Mouse (Mus musculus) stomach, embryonic 16.5 days (tissue): Measurements from ENCODE around the gene Mtf2. TPM values are rescaled to one million over a fixed set of nuclear protein-coding genes. Genes with fewer than 3 reads are reported as not detected.
"Not testable (repeated sequence)": the region's sequence is repeated elsewhere in the genome, so short reads cannot be mapped to it uniquely, and the experiment has no call there.

Source experiments
- ATAC-seq: fragments of 200-750 bp; cut with Nextera tagmentation; 2 replicates; pipeline ENCODE4 v1.8.0; 2017; ENCODE audit warnings: moderate number of reproducible peaks, moderate TSS enrichment; ENCODE audit not compliant: insufficient read depth, low FRiP score
- H3K27ac ChIP-seq: fragments of 300-500 bp; sonication (generic); 2 replicates; pipeline ENCODE4 v1.5.1; 2014; ENCODE audit warnings: low read length
- H3K27me3 ChIP-seq: fragments of 300-500 bp; sonication (generic); 2 replicates; pipeline ENCODE4 v1.6.1; 2014; ENCODE audit warnings: low read length, control low read depth, mixed read lengths; ENCODE audit not compliant: control insufficient read depth, insufficient read depth
- H3K36me3 ChIP-seq: fragments of 300-500 bp; sonication (generic); 2 replicates; pipeline ENCODE4 v1.6.1; 2014; ENCODE audit warnings: low read length; ENCODE audit not compliant: control insufficient read depth, insufficient read depth
- H3K4me1 ChIP-seq: fragments of 300-500 bp; sonication (generic); 2 replicates; pipeline ENCODE4 v1.6.1; 2014; ENCODE audit warnings: low read length, control low read depth, mixed read lengths; ENCODE audit not compliant: control insufficient read depth, insufficient read depth
- H3K4me2 ChIP-seq: fragments of 300-500 bp; sonication (generic); 2 replicates; pipeline ENCODE4 v1.6.1; 2014; ENCODE audit warnings: low read depth, low read length, mixed read lengths
- H3K4me3 ChIP-seq: fragments of 300-500 bp; sonication (generic); replicated peaks from 2 replicates; pipeline ENCODE4 v1.5.1; 2014; ENCODE audit warnings: mild to moderate bottlenecking, low read length
- H3K9ac ChIP-seq: fragments of 300-500 bp; sonication (generic); 2 replicates; pipeline ENCODE4 v1.6.1; 2014; ENCODE audit warnings: low read length
- H3K9me3 ChIP-seq: fragments of 300-500 bp; sonication (generic); replicated peaks from 2 replicates; pipeline ENCODE4 v1.6.1; 2016; ENCODE audit warnings: low read length, control low read depth; ENCODE audit not compliant: control insufficient read depth
- WGBS: fragments of 180-500 bp; shearing (Covaris S2); extraction: QIAGEN DNeasy Blood & Tissue Kit; methylation state at CpG from one replicate; pipeline ENCODE4 v1.1.7; 2014; 5-methylcytosine and 5-hydroxymethylcytosine counted together
- polyA plus RNA-seq: library from polyadenylated mRNA; unstranded; fragments of >200 nt; fragmentation: Nextera tagmentation; extraction: Ambion mirVana; gene quantifications from 2 replicates; pipeline ENCODE4 v1.2.1, GENCODE M21; 2015

The Mtf2 gene
- polyA plus RNA-seq, 1 experiment from 2014 or later: 57.0 TPM

GRCm38 (mm10) chr5:108072301-108072700 lies 6.8 kb downstream of the Mtf2 start:
- H3K27me3 ChIP-seq: no peaks in the 10 kb centered on the region
- H3K9ac ChIP-seq: no peak overlapping the region
- H3K4me1 ChIP-seq: 0 out of 2 replicates have a peak, but pooled peaks cover under 1% of the 10 kb centered on the region
- H3K27ac ChIP-seq: no peak overlapping the region
- peaks cover 25% of the 10 kb centered on the region for H3K36me3 ChIP-seq
- WGBS: 98% methylated on average over 1 of the region's 1 CpGs
- H3K4me3 ChIP-seq: no peak overlapping the region
- no peak overlapping the region for H3K4me2 ChIP-seq
- no peaks in the 10 kb centered on the region for H3K9me3 ChIP-seq
- ATAC-seq: no peak

GRCm38 (mm10) chr5:108076241-108076640 lies 10.8 kb downstream of the Mtf2 start:
- no peaks in the 10 kb centered on the region for H3K9me3 ChIP-seq
- no peak overlapping the region for H3K4me3 ChIP-seq
- H3K27ac ChIP-seq: no peak overlapping the region
- H3K9ac ChIP-seq: no peak overlapping the region
- no peak overlapping the region for H3K4me2 ChIP-seq
- peaks cover 9% of the 10 kb centered on the region; the same call in 1 of the 2 replicates for H3K36me3 ChIP-seq
- H3K27me3 ChIP-seq: no peaks in the 10 kb centered on the region
- no peak for ATAC-seq
- H3K4me1 ChIP-seq: no peaks in the 10 kb centered on the region

- no peak overlapping the region for H3K4me3 ChIP-seq
- peaks cover 8% of the 10 kb centered on the region; the same call in 1 of the 2 replicates for H3K36me3 ChIP-seq
- no peak overlapping the region for H3K9ac ChIP-seq
- 71% methylated on average over 6 of the region's 6 CpGs for WGBS
- H3K4me1 ChIP-seq: no peaks in the 10 kb centered on the region
- ATAC-seq: no peak
- H3K4me2 ChIP-seq: no peak overlapping the region
- no peak overlapping the region for H3K27ac ChIP-seq
- H3K9me3 ChIP-seq: no peaks in the 10 kb centered on the region
- no peaks in the 10 kb centered on the region for H3K27me3 ChIP-seq
These were observed 11.5 kb downstream of the Mtf2 start for GRCm38 (mm10) chr5:108076833-108077540.

GRCm38 (mm10) chr5:108079603-108080002 lies 14.1 kb downstream of the Mtf2 start:
- H3K36me3 ChIP-seq: 0 out of 2 replicates have a peak, but pooled peaks cover 3% of the 10 kb centered on the region
- no peak overlapping the region for H3K9ac ChIP-seq
- no peak for ATAC-seq
- no peaks in the 10 kb centered on the region for H3K27me3 ChIP-seq
- H3K9me3 ChIP-seq: no peaks in the 10 kb centered on the region
- no peaks in the 10 kb centered on the region for H3K4me1 ChIP-seq
- no peak overlapping the region for H3K4me3 ChIP-seq
- no peak overlapping the region for H3K27ac ChIP-seq
- no peak overlapping the region for H3K4me2 ChIP-seq

GRCm38 (mm10) chr5:108082380-108082779 lies 16.9 kb downstream of the Mtf2 start:
- Histone ChIP-seq H3K36me3 (peaks cover 7% of the 10 kb centered on the region; the same call in 1 of the 2 replicates), H3K27me3 (no peaks in the 10 kb centered on the region), H3K4me2 (no peak overlapping the region), H3K9me3 (no peaks in the 10 kb centered on the region), H3K27ac (no peak overlapping the region), H3K4me1 (no peaks in the 10 kb centered on the region), H3K9ac (no peak overlapping the region), H3K4me3 (no peak overlapping the region)
- no peak for ATAC-seq
- WGBS: 40% methylated on average over 2 of the region's 2 CpGs

- WGBS: 93% methylated on average over 2 of the region's 2 CpGs
- Histone ChIP-seq H3K4me1 (no peaks in the 10 kb centered on the region), H3K4me3 (no peak overlapping the region), H3K4me2 (no peak overlapping the region), H3K27me3 (no peaks in the 10 kb centered on the region), H3K36me3 (peaks cover 14% of the 10 kb centered on the region), H3K27ac (no peak overlapping the region), H3K9me3 (no peaks in the 10 kb centered on the region), H3K9ac (no peak overlapping the region)
- no peak for ATAC-seq
These were observed 20.0 kb downstream of the Mtf2 start for GRCm38 (mm10) chr5:108085440-108085839.

- WGBS: 95% methylated on average over 8 of the region's 8 CpGs
- H3K27me3 ChIP-seq, H3K9me3 ChIP-seq, H3K27ac ChIP-seq, H3K4me1 ChIP-seq, H3K4me3 ChIP-seq, H3K9ac ChIP-seq, H3K4me2 ChIP-seq, ATAC-seq: not testable (repeated sequence)
- H3K36me3 ChIP-seq: peaks cover 18% of the 10 kb centered on the region
These were observed 27.3 kb downstream of the Mtf2 start for GRCm38 (mm10) chr5:108092731-108093130.

GRCm38 (mm10) chr5:108097676-108098075 lies 32.2 kb downstream of the Mtf2 start:
- H3K4me3 ChIP-seq: no peak overlapping the region
- H3K9ac ChIP-seq: no peak overlapping the region
- ATAC-seq: no peak
- H3K27ac ChIP-seq: no peak overlapping the region
- H3K4me2 ChIP-seq: no peak overlapping the region
- H3K9me3 ChIP-seq: no peaks in the 10 kb centered on the region
- 94% methylated on average over 3 of the region's 3 CpGs for WGBS
- no peaks in the 10 kb centered on the region for H3K27me3 ChIP-seq
- no peaks in the 10 kb centered on the region for H3K4me1 ChIP-seq
- H3K36me3 ChIP-seq: peaks cover 11% of the 10 kb centered on the region

- H3K27ac ChIP-seq: no peak overlapping the region
- no peaks in the 10 kb centered on the region for H3K9me3 ChIP-seq
- no peaks in the 10 kb centered on the region for H3K4me1 ChIP-seq
- H3K36me3 ChIP-seq: peaks cover 14% of the 10 kb centered on the region
- no peak overlapping the region for H3K4me2 ChIP-seq
- no peak overlapping the region for H3K4me3 ChIP-seq
- ATAC-seq: no peak
- no peak overlapping the region for H3K9ac ChIP-seq
- no peaks in the 10 kb centered on the region for H3K27me3 ChIP-seq
These were observed 34.7 kb downstream of the Mtf2 start for GRCm38 (mm10) chr5:108100196-108100595.
